Mouse (Mus musculus): Measurements from ENCODE around the gene Dzank1.

- TF ChIP-seq CTCF (IDR thresholded peaks at IDR 0.05) (no peak), EP300 (IDR thresholded peaks at IDR 0.05) (no peak)
These were observed 76.8 kb downstream of the Dzank1 start for GRCm38 (mm10) chr2:144450378-144450777.
